Mouse (Mus musculus) bone marrow, adult 2 months (tissue): ENCODE results near the gene Rap1gap. TPM values are rescaled to one million over a fixed set of nuclear protein-coding genes. Genes with fewer than 3 reads are reported as not detected.

Source experiments
- H3K27ac ChIP-seq: fragments of 200-500 bp; 2 replicates; pipeline ENCODE4 v1.5.1; 2012; ENCODE audit warnings: low read depth, mild to moderate bottlenecking, control low read depth, inconsistent platforms, low read length; ENCODE audit not compliant: control insufficient read depth, poor library complexity, insufficient read depth
- H3K4me1 ChIP-seq: fragments of 200-500 bp; 2 replicates; pipeline ENCODE4 v1.6.1; 2011; ENCODE audit warnings: low read length; ENCODE audit not compliant: control insufficient read depth, insufficient read depth
- H3K4me3 ChIP-seq: fragments of 200-500 bp; replicated peaks from 2 replicates; pipeline ENCODE3; 2011; ENCODE audit warnings: mild to moderate bottlenecking, low read depth, low read length, control low read depth; ENCODE audit not compliant: control insufficient read depth
- CTCF ChIP-seq: fragments of 200-500 bp; IDR thresholded peaks from 2 replicates; pipeline ENCODE4 v1.5.1; 2011; ENCODE audit warnings: low read length, control low read depth; ENCODE audit not compliant: control insufficient read depth, insufficient read depth
- POLR2A ChIP-seq: fragments of 200-500 bp; IDR thresholded peaks from 2 replicates; pipeline ENCODE4 v1.6.1; 2011; ENCODE audit warnings: low read depth, mild to moderate bottlenecking, control low read depth, low read length, borderline replicate concordance; ENCODE audit not compliant: control insufficient read depth
- WGBS: fragments of 180-500 bp; shearing (Covaris S2); methylation state at CpG from one replicate; pipeline ENCODE4 v1.1.7; 2018; 5-methylcytosine and 5-hydroxymethylcytosine counted together
- polyA plus RNA-seq: library from polyadenylated mRNA; stranded (reverse); fragments of >200 nt; gene quantifications from 2 replicates; pipeline ENCODE4 v1.2.4, GENCODE M21; 2011; ENCODE audit warnings: low replicate concordance; ENCODE audit not compliant: missing spikeins, insufficient read depth, insufficient read length

The Rap1gap gene
- polyA plus RNA-seq, 1 experiment: 2.0 TPM

DNA sequence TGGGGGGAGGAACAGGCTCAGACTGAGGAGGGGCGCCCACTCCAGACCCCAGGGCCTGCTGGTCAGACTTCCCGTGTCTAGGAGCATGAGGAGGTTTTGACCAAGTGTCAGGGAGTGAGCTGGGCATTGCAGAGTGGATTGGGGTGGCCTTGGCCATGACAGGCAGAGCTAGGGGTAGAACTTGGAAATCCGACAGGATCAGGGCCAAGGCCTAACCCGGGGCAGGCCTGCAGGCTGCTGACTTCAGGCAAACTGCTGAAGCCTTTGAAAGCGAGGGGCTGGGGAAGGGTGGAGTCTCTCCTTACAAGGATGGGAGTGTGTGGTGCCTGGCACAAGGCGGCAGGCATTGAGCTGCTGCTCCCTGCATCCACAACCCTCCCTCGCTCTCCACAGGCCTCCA, 52.5 kb downstream of the Rap1gap start:
- no peaks in the 10 kb centered on the region; the same call in none of the 2 replicates for H3K4me1 ChIP-seq
- H3K27ac ChIP-seq: no peak overlapping the region
- WGBS: 70% methylated on average over 7 of the region's 7 CpGs
- no peak for TF ChIP-seq CTCF
- no peak for TF ChIP-seq POLR2A
- no peak overlapping the region for H3K4me3 ChIP-seq

DNA sequence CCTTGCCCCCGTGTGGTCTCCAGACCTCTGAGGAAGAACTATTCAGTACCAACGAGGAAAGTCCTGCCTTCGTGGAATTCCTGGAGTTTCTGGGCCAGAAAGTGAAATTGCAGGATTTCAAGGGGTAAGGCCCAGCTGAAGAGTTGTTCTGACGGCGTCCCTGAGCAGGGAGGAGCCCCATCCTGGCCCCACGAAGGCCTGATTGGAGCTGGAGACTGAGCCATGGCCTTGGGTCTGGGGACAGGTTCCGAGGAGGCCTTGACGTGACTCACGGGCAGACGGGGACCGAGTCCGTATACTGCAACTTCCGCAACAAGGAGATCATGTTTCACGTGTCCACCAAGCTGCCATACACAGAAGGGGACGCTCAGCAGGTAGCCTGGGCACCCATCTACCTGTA, 53.1 kb downstream of the Rap1gap start:
- H3K4me3 ChIP-seq: no peak overlapping the region
- no peak overlapping the region for H3K27ac ChIP-seq
- 81% methylated on average over 15 of the region's 15 CpGs for WGBS
- no peaks in the 10 kb centered on the region; the same call in none of the 2 replicates for H3K4me1 ChIP-seq
- no peak for TF ChIP-seq POLR2A

DNA sequence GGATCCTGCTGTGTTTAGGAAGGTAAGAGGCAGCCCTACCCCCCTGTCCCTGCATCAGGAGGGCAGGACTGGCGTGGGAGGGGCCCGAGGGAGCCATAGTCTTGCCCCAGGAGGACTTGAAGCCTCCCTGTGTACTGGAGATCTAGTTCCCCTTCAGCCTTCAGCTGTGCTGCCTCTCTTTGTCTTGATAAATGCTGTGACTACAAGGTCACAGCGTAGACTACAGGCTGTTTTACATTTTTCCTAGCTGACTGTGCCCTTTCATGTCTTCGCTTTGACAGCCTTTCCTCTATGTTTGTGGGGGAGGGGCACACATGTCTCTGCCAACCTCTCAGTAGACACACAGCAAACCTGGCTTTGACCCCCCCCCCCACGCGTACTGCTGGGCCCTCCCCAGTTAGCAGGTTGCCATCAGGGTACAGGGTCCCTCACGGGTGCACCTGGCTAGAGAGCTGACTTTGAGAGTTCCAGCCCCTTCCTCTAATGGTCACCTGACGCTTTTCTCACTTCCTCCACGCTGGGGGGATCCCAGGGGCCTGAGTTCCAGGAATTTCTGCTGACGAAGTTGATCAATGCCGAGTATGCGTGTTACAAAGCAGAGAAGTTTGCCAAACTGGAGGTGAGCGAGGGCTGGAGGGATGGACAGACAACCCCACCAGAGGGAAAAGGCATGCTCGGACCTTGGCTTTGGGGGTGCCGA, 55.0 kb downstream of the Rap1gap start:
- Histone ChIP-seq H3K27ac (no peak overlapping the region), H3K4me3 (no peak overlapping the region), H3K4me1 (no peaks in the 10 kb centered on the region; the same call in 1 of the 2 replicates)
- no peak for TF ChIP-seq POLR2A
- no peak for TF ChIP-seq CTCF
- WGBS: 18% methylated on average over 15 of the region's 15 CpGs

DNA sequence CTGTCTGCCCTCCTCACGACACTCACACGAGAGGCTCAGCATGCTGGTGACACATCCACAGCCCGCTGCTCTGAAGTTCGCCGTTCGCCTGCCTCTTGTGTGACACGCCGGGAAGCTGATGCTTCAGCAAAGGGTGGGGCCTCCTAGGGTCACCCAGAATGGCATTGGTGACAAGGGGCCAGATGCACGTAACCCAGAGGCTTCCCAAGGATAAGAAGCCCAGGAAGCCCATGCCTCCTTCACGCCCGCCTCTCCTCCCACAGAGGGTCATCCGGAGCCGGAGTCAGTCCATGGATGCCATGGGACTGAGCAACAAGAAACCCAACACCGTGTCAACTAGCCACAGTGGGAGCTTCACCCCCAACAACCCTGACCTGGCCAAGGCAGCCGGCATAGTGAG, 57.0 kb downstream of the Rap1gap start:
- no peak for TF ChIP-seq CTCF
- no peak for TF ChIP-seq POLR2A
- Histone ChIP-seq H3K4me1 (no peaks in the 10 kb centered on the region), H3K4me3 (no peak overlapping the region), H3K27ac (no peak overlapping the region)
- WGBS: 89% methylated on average over 15 of the region's 15 CpGs

DNA sequence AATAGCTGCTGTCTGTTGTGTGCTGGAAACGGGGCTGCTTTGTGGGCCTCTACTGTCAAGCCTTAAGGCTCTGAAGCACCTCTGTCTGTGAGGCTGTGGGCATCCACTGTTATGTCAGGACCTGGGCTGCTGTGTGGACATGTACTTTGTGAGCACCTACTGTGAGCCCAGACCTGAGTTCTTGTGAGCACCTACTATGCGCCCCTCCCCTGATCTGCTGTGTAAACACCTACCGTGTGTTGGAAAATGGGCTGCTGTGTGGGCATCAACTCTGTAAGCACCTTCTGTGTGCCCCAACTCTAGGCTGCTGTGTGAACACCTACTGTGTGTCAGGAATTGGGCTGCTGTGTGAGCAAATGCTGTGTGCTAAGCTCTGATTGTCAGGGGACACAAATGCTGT, 57.7 kb downstream of the Rap1gap start:
- Histone ChIP-seq H3K4me1 (no peaks in the 10 kb centered on the region), H3K4me3 (no peak overlapping the region), H3K27ac (no peak overlapping the region)
- TF ChIP-seq CTCF (no peak), POLR2A (no peak)
- WGBS: 80% methylated on average over 3 of the region's 3 CpGs

DNA sequence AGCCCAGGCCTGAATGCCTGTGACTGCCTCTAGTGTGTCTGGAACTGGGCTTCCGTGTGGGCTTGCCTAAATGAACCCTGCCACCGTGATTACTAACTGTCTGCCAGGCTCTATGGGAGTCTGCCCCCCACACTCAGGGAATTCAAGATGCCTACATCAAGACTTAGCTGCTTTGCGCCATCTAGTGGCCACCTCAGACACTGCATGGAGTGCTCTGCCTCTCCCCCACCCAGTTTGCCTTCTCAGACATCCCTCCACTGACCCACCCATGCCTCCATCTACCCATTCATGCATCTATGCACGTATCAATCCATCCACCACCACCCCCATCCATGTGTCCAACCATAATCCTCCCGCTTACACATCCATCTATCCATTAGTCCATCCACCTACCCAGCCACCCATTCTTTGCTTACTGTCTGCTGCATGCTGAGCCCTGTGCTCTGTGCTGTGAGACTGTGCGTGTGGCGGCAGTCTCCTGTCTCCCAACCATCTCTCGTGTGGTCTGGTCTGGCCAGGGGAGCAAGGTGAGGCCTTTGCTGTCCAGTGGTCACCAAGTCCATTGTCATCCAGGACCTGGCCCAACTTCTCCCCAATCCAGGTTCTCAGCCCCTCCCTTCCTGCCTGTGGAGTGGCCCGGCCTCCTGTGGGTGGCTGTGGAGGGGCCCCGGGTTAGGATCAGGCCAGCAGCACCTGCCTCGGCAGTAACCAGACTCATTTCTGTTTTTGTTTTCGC, 58.3 kb downstream of the Rap1gap start:
- H3K27ac ChIP-seq: no peak overlapping the region
- 11% methylated on average over 12 of the region's 12 CpGs for WGBS
- TF ChIP-seq CTCF: peak; percentile 90
- no peak for TF ChIP-seq POLR2A
- H3K4me3 ChIP-seq: no peak overlapping the region
- no peaks in the 10 kb centered on the region for H3K4me1 ChIP-seq

DNA sequence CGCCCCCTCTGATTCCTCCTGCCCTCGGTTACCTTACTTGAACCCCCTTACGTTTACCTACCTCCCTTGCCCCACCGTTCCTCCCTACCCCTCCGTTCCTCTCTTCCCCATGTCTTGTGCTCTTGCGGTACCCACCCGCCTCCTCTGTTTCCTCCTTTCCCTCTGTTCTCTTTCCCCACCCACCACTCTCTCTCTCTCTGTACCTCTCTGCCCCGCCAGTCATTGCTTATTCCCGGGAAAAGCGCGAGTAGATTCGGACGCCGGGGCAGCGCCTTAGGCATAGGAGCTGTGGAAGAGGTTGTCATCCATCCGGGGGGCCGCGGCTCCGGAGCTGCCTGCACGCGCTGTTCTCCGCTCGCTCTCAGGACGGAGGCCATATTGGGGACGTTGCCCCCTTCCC, 59.0 kb downstream of the Rap1gap start:
- 28% methylated on average over 25 of the region's 25 CpGs for WGBS
- H3K4me3 ChIP-seq: no peak overlapping the region
- no peaks in the 10 kb centered on the region for H3K4me1 ChIP-seq
- TF ChIP-seq POLR2A (no peak), CTCF (no peak)
- H3K27ac ChIP-seq: no peak overlapping the region

DNA sequence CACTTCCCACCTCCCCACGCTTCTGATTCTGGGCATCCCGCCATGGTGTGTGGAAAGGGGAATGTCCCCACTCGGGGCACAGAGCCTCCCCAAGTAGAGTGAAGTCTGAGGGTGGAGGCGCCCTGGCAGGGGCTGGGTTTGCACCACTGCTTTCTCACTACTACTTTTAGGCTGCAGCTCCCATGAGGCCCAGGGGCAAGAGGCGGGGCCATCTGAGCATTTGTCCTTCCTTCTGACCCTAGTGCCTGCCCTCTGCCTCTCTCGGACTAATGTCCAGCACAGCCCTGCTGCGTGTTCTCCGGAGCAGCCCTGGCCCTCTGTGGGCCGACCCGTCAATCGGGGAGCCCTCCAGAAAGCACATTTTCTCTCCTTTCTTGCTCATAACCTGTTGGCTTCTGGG, 59.7 kb downstream of the Rap1gap start:
- TF ChIP-seq CTCF (no peak), POLR2A (no peak)
- no peaks in the 10 kb centered on the region for H3K4me1 ChIP-seq
- 35% methylated on average over 11 of the region's 11 CpGs for WGBS
- H3K27ac ChIP-seq: no peak overlapping the region
- H3K4me3 ChIP-seq: peak overlapping the region; percentile 7

DNA sequence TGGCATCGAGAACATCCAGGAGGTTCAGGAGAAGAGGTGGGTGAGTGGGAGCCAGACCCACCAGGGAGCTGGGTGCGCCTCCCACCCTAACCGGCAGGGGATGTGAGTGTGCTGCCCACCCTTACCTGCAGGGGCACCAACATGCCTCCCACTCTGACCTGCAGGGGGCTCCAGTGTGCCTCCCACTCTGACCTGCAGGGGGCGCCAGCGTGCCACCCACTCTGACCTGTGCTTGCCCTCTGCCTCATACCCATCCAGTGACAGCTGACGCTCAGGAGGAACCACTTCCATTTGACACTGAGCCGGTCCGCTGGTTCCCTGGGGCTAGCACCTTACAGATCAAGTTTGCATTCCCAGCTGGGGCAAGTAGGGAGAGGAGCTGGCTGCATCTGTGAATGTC, 60.2 kb downstream of the Rap1gap start:
- Histone ChIP-seq H3K4me1 (no peaks in the 10 kb centered on the region), H3K27ac (no peak overlapping the region), H3K4me3 (no peak overlapping the region)
- WGBS: 40% methylated on average over 8 of the region's 8 CpGs
- TF ChIP-seq POLR2A: no peak
- peak; percentile 92 for TF ChIP-seq CTCF
